Comparison of ENCODE assay signal across 16 mouse cellular contexts in genomic region chr3:14917261-14917660, GRCm38 (mm10). TPM values are rescaled to one million over a fixed set of nuclear protein-coding genes. Genes with fewer than 3 reads are reported as not detected.
DNase-seq lines count a peak whose midpoint lies in the region.
"Had no signal": no experiment of that assay in that cellular context is flagged by ENCODE, and none has a peak within 500 bp of the region (broad histone marks: within the 10 kb centered on the region; RNA-seq: fewer than 3 reads in every experiment).

No protein-coding gene starts in this region.

- peak; percentile 56 for DNase-seq in Muller cell, postnatal 12 days (ENCODE audit: inconsistent ontology term)
- peak; percentile 51 for DNase-seq in brain, adult 2 months (ENCODE audit: low read depth, low spot score)
- no peak for DNase-seq in thymus, postnatal 14 days
- DNase-seq in frontal cortex, postnatal 25 days (ENCODE audit: low spot score in 2 of 2) = no peak
- no peak for DNase-seq in left cerebral cortex, postnatal 10 days (ENCODE audit: extremely low spot score in 1 of 2, low spot score in 2 of 2)
- DNase-seq: adrenal gland, adult 8-10 months; adrenal gland, postnatal 14 days; adrenal gland, postnatal 36 days; B cell, adult 2 months; cerebellum, adult 11 months; cerebellum, adult 18-20 months; cerebellum, adult 8-10 months; cerebellum, adult 9-11 months; cerebellum, postnatal 14 days; cerebellum, postnatal 36 days; forebrain, postnatal 0 days had no signal

- intact Hi-C loops in left cerebral cortex, postnatal 10 days (cut with DNase I) = no loop called here

RNA-seq across cellular contexts. Expression of gene Car2, which starts 31.2 kb away (rescaled TPM):
- 10 to 100 TPM; 49.6 to 51.3 TPM for total RNA-seq in left cerebral cortex, postnatal 10 days (2021)

RNA-seq across cellular contexts. Expression of gene Car3, which starts 53.9 kb away (rescaled TPM):
- 1 to 10 TPM; 1.5 to 1.6 TPM for total RNA-seq in left cerebral cortex, postnatal 10 days (2021)

Comparison
In these comparisons a context has a peak if more than half of its experiments do, and no peak if none do; other contexts are left out.
1. DNase-seq: peak in Muller cell, postnatal 12 days (single experiment) and brain, adult 2 months (single experiment); none in thymus, postnatal 14 days (single experiment), frontal cortex, postnatal 25 days (0 of 2) and left cerebral cortex, postnatal 10 days (0 of 2).